Mouse (Mus musculus): ENCODE measurements around the gene Hivep3. TPM values are rescaled to one million over a fixed set of nuclear protein-coding genes. Genes with fewer than 3 reads are reported as not detected.

Hivep3 gene
- polyA plus RNA-seq, 1 experiment from 2014 or later = 0.84 TPM

DNA sequence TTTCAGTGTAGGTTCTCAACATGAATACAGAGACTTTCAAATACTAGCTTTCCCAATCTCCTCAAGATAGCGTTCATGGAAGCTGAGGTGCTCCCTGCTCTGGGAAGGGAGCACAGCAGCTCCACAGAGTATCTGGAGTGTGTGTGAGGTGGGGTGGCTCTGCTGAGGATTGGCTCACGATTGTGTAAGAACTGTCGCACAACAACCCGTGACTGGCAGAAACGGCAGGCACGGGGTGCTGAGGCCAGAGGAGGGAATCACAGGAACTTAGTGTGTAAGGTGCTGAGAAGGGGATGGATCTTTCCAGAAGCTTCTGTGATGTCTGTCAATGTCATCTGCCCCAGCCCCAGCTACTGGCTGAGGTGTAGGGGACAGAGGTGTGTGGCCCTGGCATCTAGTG is 328.1 kb downstream of the Hivep3 start:
- H3K4me3 ChIP-seq (replicated peaks) = no peak overlapping the region
- H3K27ac ChIP-seq = no peak overlapping the region
- no peaks in the 10 kb centered on the region for H3K36me3 ChIP-seq
- 90% methylated on average over 6 of the region's 6 CpGs for WGBS
- no peaks in the 10 kb centered on the region for H3K9me3 ChIP-seq
- H3K27me3 ChIP-seq = no peaks in the 10 kb centered on the region
- H3K4me1 ChIP-seq (replicated peaks) = no peaks in the 10 kb centered on the region
- H3K4me2 ChIP-seq = no peak overlapping the region
- ATAC-seq (ENCODE audit: insufficient number of reproducible peaks, insufficient read depth, low FRiP score, low TSS enrichment, low read depth) = no peak
- H3K9ac ChIP-seq (replicated peaks) = no peak overlapping the region

DNA sequence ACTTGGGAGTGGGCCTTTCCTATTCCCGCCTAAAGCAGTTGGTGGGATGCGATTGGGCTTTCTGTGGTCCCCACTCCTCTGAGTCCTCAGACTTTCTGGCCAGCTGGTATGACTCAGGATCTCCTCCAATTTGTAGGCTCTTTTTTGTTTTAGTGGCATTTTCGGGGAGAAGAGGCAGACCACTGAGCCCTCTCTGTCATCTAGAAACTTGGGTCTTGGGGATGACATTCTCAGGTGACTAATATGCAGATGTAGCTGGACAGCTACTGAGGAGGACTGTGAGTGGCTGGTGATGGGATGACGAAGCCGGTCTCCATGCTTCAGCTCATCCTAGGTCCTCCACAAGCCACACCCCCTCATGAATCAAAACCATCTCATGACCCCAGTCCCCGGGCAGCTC is 328.6 kb downstream of the Hivep3 start:
- 77% methylated on average over 6 of the region's 6 CpGs for WGBS

DNA sequence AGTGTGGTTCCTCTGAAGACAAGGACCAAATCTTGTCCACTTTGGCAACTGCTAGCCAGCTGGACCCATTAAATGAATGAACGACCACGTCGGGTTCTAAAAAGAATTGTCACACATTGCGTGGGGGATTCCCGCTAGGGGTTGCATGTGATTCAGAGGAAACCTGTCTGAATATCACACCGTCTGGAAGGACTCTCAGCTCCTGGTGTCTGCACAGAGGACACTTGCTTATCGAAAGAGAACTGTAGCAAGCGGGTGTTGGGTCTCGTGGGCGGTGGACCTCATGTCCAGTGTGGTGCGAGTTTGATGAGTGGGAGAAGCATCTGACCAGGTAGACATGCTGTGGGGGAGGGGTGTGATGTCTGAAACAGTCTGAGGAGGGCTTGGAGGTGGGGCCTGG is 329.2 kb downstream of the Hivep3 start:
- no peaks in the 10 kb centered on the region for H3K4me1 ChIP-seq (replicated peaks)
- H3K27ac ChIP-seq = no peak overlapping the region
- H3K27me3 ChIP-seq = no peaks in the 10 kb centered on the region
- no peak overlapping the region for H3K9ac ChIP-seq (replicated peaks)
- no peak overlapping the region for H3K4me2 ChIP-seq
- no peak for ATAC-seq (ENCODE audit: insufficient number of reproducible peaks, insufficient read depth, low FRiP score, low TSS enrichment, low read depth)
- no peaks in the 10 kb centered on the region for H3K36me3 ChIP-seq
- H3K9me3 ChIP-seq = no peaks in the 10 kb centered on the region
- no peak overlapping the region for H3K4me3 ChIP-seq (replicated peaks)
- WGBS = 91% methylated on average over 11 of the region's 11 CpGs

More for the DNA sequence above, 328.6 kb downstream of the Hivep3 start:
- no peak overlapping the region for H3K9ac ChIP-seq (replicated peaks)
- H3K9me3 ChIP-seq = no peaks in the 10 kb centered on the region
- no peaks in the 10 kb centered on the region for H3K36me3 ChIP-seq
- no peak overlapping the region for H3K4me2 ChIP-seq
- no peak overlapping the region for H3K27ac ChIP-seq
- H3K4me1 ChIP-seq (replicated peaks) = no peaks in the 10 kb centered on the region
- no peaks in the 10 kb centered on the region for H3K27me3 ChIP-seq
- no peak for ATAC-seq (ENCODE audit: insufficient number of reproducible peaks, insufficient read depth, low FRiP score, low TSS enrichment, low read depth)
- H3K4me3 ChIP-seq (replicated peaks) = no peak overlapping the region

DNA sequence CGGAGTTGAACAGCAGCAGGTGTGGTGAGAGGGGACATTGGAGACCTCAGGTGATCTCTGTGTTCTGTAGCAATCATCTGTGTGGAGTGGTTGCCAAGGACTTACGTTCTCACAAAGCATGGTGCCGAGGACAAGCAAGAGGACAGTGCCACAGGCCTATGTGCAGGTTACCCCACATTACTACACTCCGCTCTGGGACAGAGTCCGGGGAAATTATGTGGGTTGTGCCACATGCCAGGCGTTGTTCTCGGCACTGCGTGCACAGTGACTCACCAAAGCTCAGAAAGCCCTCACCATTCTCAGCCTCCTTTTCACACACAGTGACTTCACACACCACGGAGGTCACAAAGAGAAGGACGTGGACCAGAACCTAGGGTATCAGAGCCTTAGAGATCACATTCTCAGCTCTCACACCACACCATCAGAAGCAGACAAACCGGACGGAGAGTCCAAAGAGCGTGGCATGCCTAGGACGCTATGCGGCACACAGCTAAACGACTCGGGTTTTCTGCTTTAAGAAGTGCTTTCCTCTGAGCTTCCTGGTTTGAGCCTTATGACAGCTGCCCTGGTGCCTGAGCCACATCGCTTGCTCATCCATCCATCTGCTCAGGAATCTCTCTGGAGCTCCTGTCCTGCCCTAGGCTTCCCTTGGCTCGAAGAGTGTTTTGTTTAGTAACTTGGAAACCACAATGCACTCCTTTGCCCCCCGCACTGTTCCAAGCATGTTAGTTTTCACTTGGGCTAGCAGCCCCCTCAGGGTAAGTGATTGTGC is 330.0 kb downstream of the Hivep3 start:
- ATAC-seq (ENCODE audit: insufficient number of reproducible peaks, insufficient read depth, low FRiP score, low TSS enrichment, low read depth) = no peak
- Histone ChIP-seq H3K27ac (no peak overlapping the region), H3K4me1 (replicated peaks) (no peaks in the 10 kb centered on the region), H3K27me3 (no peaks in the 10 kb centered on the region), H3K36me3 (no peaks in the 10 kb centered on the region), H3K9me3 (no peaks in the 10 kb centered on the region), H3K4me2 (no peak overlapping the region), H3K9ac (replicated peaks) (no peak overlapping the region), H3K4me3 (replicated peaks) (no peak overlapping the region)
- 91% methylated on average over 20 of the region's 20 CpGs for WGBS

DNA sequence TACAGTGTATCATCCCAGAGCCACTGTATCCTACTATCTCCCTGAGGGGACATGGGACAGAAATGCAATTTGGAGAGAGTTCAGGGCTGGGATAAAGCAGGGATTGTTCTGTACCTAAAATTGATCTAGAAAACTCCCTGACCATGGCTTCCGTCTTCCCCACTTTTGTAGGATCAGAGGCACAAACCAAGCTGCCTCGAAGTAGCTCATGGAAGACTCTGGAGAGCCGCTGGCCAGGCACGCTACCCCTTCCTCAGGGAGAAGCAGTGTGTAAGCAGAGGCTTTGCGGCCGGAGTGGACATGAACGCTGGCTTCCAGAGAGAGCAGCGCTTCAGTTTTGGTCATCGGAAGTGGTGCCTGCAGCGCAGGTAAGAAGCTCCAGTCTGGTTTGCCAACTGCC is 331.1 kb downstream of the Hivep3 start, which contains the start of gene AL607142.1:
Gene AL607142.1 (plus strand): TSS at position 301 of the 400 bp plus-strand sequence.
- no peak within 1 kb of the TSS for H3K27ac ChIP-seq
- H3K27me3 ChIP-seq = no peaks in the 10 kb centered on the region
- H3K9ac ChIP-seq (replicated peaks) = no peak within 1 kb of the TSS
- H3K4me3 ChIP-seq (replicated peaks) = no peak within 1 kb of the TSS
- no peak within 1 kb of the TSS for H3K4me2 ChIP-seq
- no peaks in the 10 kb centered on the region for H3K9me3 ChIP-seq
- no peaks in the 10 kb centered on the region for H3K4me1 ChIP-seq (replicated peaks)
- 89% methylated on average over 10 of the region's 10 CpGs for WGBS
- no peak for ATAC-seq (ENCODE audit: insufficient number of reproducible peaks, insufficient read depth, low FRiP score, low TSS enrichment, low read depth)
- no peaks in the 10 kb centered on the region for H3K36me3 ChIP-seq

DNA sequence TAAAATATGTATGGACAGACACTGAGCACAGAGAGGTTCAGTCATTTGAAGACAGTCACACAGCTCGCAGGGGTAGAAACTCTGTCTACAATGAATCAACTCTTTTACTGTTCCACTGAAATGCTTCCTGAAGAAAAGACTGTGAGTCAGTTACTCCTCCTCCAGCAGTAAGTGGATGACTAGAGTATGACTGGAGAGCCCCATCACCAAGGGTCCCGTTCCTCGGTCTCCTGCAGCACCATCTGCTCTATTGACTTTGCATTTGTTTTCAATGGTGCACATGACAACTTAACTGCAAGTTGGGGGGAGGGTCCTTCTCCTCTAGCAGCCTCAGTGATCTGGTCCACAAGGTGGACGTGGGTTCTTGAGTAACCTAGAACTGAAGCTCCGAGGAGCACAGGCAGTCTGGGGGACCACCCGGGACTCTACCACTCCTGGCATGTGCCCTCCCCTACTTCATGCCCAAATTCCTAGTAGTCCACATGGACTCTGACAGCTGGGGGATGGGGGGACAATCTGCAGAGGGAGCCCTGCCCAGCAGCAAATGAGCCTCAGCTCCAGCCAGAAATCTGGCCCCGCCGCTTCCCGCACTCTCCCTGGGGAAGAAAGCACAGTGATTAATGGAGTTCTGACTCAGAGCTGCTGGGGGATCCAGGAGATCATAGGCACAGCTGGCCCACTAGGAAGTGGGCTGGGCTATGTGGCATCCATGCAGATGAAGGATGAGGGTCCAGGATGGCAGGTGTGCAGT is 333.4 kb downstream of the Hivep3 start:
- 75% methylated on average over 9 of the region's 9 CpGs for WGBS
- Histone ChIP-seq H3K36me3 (no peaks in the 10 kb centered on the region), H3K27me3 (no peaks in the 10 kb centered on the region), H3K4me2 (no peak overlapping the region), H3K4me3 (replicated peaks) (no peak overlapping the region), H3K4me1 (replicated peaks) (no peaks in the 10 kb centered on the region), H3K27ac (no peak overlapping the region), H3K9ac (replicated peaks) (no peak overlapping the region), H3K9me3 (no peaks in the 10 kb centered on the region)
- ATAC-seq (ENCODE audit: insufficient number of reproducible peaks, insufficient read depth, low FRiP score, low TSS enrichment, low read depth) = no peak

DNA sequence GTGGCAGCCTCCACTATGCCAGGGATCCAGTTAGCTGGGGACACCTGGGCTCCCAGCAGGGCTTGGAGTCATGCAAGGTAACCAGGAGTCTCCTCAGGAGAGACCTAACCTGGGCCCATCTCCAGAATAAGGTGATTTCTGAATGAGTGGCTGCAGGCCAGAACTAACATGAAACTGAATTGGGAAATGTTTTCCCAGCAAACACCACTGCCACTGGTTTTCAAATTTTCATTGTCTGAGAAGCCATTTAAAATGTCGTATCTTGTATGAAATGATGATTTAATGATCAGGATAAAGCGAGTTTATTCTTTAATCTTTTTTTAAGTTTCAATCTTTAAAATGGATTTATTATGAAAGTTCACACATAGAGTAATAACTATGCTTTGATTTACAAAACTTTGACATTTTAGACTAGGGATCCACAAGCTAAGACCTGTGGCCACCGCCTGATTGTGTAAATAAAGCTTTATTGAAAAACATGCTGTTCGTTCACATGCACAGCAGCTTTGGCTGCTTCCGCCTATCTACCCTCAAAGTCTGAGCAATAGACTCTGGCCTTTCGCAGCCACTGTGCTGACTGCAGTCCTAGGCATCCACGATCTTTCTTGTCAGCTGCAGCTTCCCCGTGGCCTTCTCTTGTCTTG is 334.1 kb downstream of the Hivep3 start:
- no peak for ATAC-seq (ENCODE audit: insufficient number of reproducible peaks, insufficient read depth, low FRiP score, low TSS enrichment, low read depth)
- H3K27ac ChIP-seq = no peak overlapping the region
- no peak overlapping the region for H3K4me2 ChIP-seq
- no peak overlapping the region for H3K9ac ChIP-seq (replicated peaks)
- 87% methylated on average over 8 of the region's 8 CpGs for WGBS
- no peaks in the 10 kb centered on the region for H3K36me3 ChIP-seq
- no peak overlapping the region for H3K4me3 ChIP-seq (replicated peaks)
- no peaks in the 10 kb centered on the region for H3K9me3 ChIP-seq
- H3K27me3 ChIP-seq = 0 out of 2 replicates have a peak, but pooled peaks cover 2% of the 10 kb centered on the region
- no peaks in the 10 kb centered on the region for H3K4me1 ChIP-seq (replicated peaks)

DNA sequence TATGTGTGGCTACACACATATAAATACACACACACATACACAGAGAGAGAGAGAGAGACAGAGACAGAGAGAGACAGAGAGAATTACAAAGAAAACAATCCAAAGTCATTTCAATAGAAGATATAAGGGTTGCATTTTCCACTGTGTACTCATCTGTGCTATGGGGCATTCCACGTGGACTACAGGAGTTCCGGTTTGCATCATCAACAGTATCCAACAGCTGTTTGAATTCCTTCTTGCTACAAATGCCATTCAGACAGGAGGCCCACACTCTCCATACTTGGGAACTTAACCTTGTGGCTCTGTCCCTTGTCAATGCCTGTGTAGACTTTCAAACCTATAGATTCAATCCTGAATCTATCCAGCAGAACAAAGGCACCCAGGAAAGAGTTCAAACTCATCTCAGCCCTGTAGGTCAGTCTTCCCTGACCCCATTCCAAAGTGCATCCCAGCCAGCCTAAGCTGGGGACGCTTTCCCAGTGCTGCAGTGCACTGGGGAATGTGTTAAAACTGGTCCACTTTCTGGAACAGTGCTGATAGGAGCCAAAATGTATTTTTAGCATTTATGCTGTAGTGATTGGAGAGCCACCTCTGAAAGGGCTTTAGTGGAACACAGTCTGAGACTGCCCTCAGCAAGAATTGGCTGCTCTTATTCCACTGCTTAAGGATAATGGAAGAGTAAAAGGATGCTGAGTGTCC is 335.4 kb downstream of the Hivep3 start:
- 0 out of 2 replicates have a peak, but pooled peaks cover 2% of the 10 kb centered on the region for H3K27me3 ChIP-seq
- 78% methylated on average over 3 of the region's 3 CpGs for WGBS
- no peaks in the 10 kb centered on the region for H3K36me3 ChIP-seq
- no peak overlapping the region for H3K4me2 ChIP-seq
- H3K9ac ChIP-seq (replicated peaks) = no peak overlapping the region
- H3K27ac ChIP-seq = no peak overlapping the region
- ATAC-seq (ENCODE audit: insufficient number of reproducible peaks, insufficient read depth, low FRiP score, low TSS enrichment, low read depth) = no peak
- H3K4me3 ChIP-seq (replicated peaks) = no peak overlapping the region
- no peaks in the 10 kb centered on the region for H3K9me3 ChIP-seq
- peaks cover 4% of the 10 kb centered on the region; the same call in 1 of the 2 replicates for H3K4me1 ChIP-seq (replicated peaks)

DNA sequence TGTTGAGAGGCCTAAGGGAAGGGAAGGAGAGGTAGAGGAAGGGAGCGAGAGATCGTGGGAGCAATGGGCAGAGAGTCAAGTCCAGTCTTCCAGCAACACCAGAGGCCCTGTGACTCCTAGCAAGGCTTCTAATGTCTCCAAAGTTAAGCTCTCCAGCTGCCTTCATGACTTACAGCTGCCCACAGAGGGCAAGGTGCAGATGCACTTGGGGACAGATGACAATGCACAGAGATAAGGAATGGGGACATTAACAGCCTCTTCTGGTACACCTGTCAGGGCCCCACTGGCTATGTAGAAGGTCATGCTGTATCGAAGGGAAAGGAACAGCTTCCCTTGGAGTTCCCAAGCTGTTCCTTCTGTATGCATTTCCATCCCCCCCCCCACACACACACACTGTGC is 336.0 kb downstream of the Hivep3 start:
- ATAC-seq (ENCODE audit: insufficient number of reproducible peaks, insufficient read depth, low FRiP score, low TSS enrichment, low read depth) = no peak
- Histone ChIP-seq H3K4me2 (no peak overlapping the region), H3K27me3 (0 out of 2 replicates have a peak, but pooled peaks cover 2% of the 10 kb centered on the region), H3K4me1 (replicated peaks) (peaks cover 7% of the 10 kb centered on the region), H3K36me3 (no peaks in the 10 kb centered on the region), H3K9me3 (no peaks in the 10 kb centered on the region), H3K4me3 (replicated peaks) (no peak overlapping the region), H3K27ac (no peak overlapping the region), H3K9ac (replicated peaks) (no peak overlapping the region)
- 91% methylated on average over 3 of the region's 3 CpGs for WGBS

DNA sequence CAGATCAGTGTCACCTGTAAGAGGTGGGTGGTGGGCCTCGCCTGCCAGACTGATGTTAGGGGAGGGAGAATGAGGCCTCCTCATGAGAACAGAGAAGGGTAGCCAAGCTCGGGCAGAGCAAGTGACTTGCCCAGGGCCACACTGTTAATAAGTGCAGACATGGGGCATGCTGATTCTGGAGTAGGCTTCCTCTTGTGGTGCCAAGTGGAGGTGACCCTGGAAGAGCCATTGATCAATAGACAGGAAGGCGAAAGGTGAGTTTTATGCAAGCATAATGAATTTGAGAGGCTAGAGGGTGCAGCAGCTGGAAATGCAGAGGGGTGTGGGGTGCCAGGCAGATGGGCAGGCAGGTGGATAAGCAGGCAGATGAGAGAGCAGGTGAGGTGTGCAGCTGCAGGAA is 337.8 kb downstream of the Hivep3 start:
- Histone ChIP-seq H3K9me3 (no peaks in the 10 kb centered on the region), H3K27me3 (peaks cover 2% of the 10 kb centered on the region; the same call in 1 of the 2 replicates), H3K36me3 (no peaks in the 10 kb centered on the region), H3K4me3 (replicated peaks) (no peak overlapping the region), H3K27ac (no peak overlapping the region), H3K4me2 (no peak overlapping the region), H3K9ac (replicated peaks) (no peak overlapping the region), H3K4me1 (replicated peaks) (peaks cover 7% of the 10 kb centered on the region)
- ATAC-seq (ENCODE audit: insufficient number of reproducible peaks, insufficient read depth, low FRiP score, low TSS enrichment, low read depth) = no peak
- WGBS = 66% methylated on average over 3 of the region's 3 CpGs

Measured in limb, embryonic 12.5 days (tissue).